ENCODE assay signal across 13 mouse cellular contexts in the genomic region with DNA sequence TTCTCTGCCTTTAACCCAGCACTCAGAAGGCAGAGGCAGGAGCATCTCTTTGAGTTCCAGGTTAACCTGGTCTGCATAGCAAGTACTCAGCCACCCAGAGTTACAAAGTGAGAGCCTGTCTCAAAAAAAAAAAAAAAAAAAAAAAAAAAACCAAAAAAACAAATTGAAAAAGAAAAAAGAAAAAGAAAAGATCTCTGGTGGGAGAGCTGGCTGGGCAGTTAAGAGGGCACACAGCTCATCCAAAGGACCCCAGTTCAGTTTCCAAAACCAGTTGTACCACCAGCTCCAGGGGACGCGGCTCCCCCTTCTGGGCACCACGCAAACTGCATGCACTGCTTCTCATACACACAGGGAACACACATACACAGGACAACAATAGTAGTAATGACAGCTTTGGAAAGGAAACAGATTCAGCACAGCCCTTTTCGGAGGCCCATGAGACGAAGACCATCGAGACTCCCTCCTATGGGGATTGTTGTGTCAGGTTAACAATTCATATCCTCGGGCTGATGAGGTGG. TPM values are rescaled to one million over a fixed set of nuclear protein-coding genes. Genes with fewer than 3 reads are reported as not detected.
A peak's percentile ranks its signal among the peaks of the same experiment; 100 is the strongest.
DNase-seq lines count a peak whose midpoint lies in the region; ATAC-seq and TF ChIP-seq lines count a peak whose summit lies in the region.
"Had no signal": no experiment of that assay in that cellular context is flagged by ENCODE, and none has a peak within 500 bp of the region (broad histone marks: within the 10 kb centered on the region; RNA-seq: fewer than 3 reads in every experiment).

No protein-coding gene starts in this region.

- H3K4me1 ChIP-seq in heart, postnatal 0 days (ENCODE audit: control insufficient read depth, insufficient read depth): no peaks in the 10 kb centered on the region

- WGBS in heart, postnatal 0 days: 72% methylated on average over 7 of the region's 7 CpGs

- peaks cover 78% of the 10 kb centered on the region for H3K27me3 ChIP-seq in heart, postnatal 0 days (ENCODE audit: control insufficient read depth, insufficient read depth, low read length)

- no peak overlapping the region for H3K27ac ChIP-seq in heart, postnatal 0 days (ENCODE audit: low read depth)
- H3K27ac ChIP-seq: forebrain, embryonic 13.5 days; limb, embryonic 15.5 days; midbrain, embryonic 15.5 days had no signal

- no peak overlapping the region for H3K4me3 ChIP-seq in heart, postnatal 0 days (ENCODE audit: low read depth, low read length)
- H3K4me3 ChIP-seq: forebrain, embryonic 13.5 days; limb, embryonic 15.5 days; midbrain, embryonic 15.5 days had no signal

- DNase-seq in heart, postnatal 0 days (ENCODE audit: low spot score): no peak
- DNase-seq in heart, postnatal 14 days: no peak
- peak; percentile 42 for DNase-seq in spleen, adult 12 weeks (ENCODE audit: low spot score)
- DNase-seq in spleen, postnatal 14 days (ENCODE audit: low spot score in 2 of 2): no peak
- DNase-seq in ZHBTc4 (ENCODE audit: low read depth, low spot score): peak; percentile 81
- DNase-seq in thymus, postnatal 10 days (ENCODE audit: low spot score in 2 of 2): peak; percentile 18 to 44
- DNase-seq in kidney, postnatal 25 days: no peak
- no peak for DNase-seq in cerebellum, postnatal 36 days
- DNase-seq: heart, adult 11 months had no signal

- H3K9ac ChIP-seq in heart, postnatal 0 days (replicated peaks; ENCODE audit: low read depth, low read length): no peak overlapping the region
- H3K9ac ChIP-seq: forebrain, embryonic 13.5 days; limb, embryonic 15.5 days; midbrain, embryonic 15.5 days had no signal

- H3K36me3 ChIP-seq in heart, postnatal 0 days (replicated peaks; ENCODE audit: control insufficient read depth, insufficient read depth, low read length): no peaks in the 10 kb centered on the region
- H3K36me3 ChIP-seq: limb, embryonic 15.5 days; midbrain, embryonic 15.5 days had no signal

- H3K9me3 ChIP-seq in heart, postnatal 0 days (replicated peaks; ENCODE audit: control insufficient read depth, low read length): no peaks in the 10 kb centered on the region
- H3K9me3 ChIP-seq: forebrain, embryonic 13.5 days; limb, embryonic 15.5 days; midbrain, embryonic 15.5 days had no signal

- intact Hi-C loops in heart, postnatal 14 days (cut with DNase I): no loop called here

- ATAC-seq in heart, postnatal 0 days (ENCODE audit: insufficient read depth, low read depth): no peak
- ATAC-seq: forebrain, embryonic 13.5 days; midbrain, embryonic 15.5 days; Patski had no signal

- no peak for TF ChIP-seq EP300 in heart, postnatal 0 days (IDR thresholded peaks at IDR 0.05; ENCODE audit: low read depth)

- H3K4me2 ChIP-seq in heart, postnatal 0 days (ENCODE audit: low read depth, low read length): no peak overlapping the region
- H3K4me2 ChIP-seq: forebrain, embryonic 13.5 days; limb, embryonic 15.5 days; midbrain, embryonic 15.5 days had no signal

- peak; percentile 17; the same call in 1 of the 2 replicates for TF ChIP-seq CTCF in heart, postnatal 0 days (IDR thresholded peaks at IDR 0.05; ENCODE audit: low read depth)

RNA-seq across cellular contexts. Expression of gene Onecut3, which starts 7.7 kb away (rescaled TPM):
- total RNA-seq in heart, postnatal 0 days (2014; rRNA removed; ENCODE audit: low replicate concordance): not detected in 2 replicates
- polyA plus RNA-seq in heart, postnatal 0 days (2015; fragmentation: Nextera tagmentation; extraction: Ambion mirVana): not detected in 2 replicates
- total RNA-seq in heart, postnatal 14 days (2021): not detected
- polyA plus RNA-seq: limb, embryonic 15.5 days; Patski had no signal

RNA-seq across cellular contexts. Expression of gene Atp8b3, which starts 52.0 kb away (rescaled TPM):
- total RNA-seq in heart, postnatal 0 days (2014; rRNA removed; ENCODE audit: low replicate concordance): not detected in 2 replicates
- not detected in 2 replicates for polyA plus RNA-seq in heart, postnatal 0 days (2015; fragmentation: Nextera tagmentation; extraction: Ambion mirVana)
- not detected for total RNA-seq in heart, postnatal 14 days (2021)

RNA-seq across cellular contexts. Expression of gene Tcf3, which starts 53.5 kb away (rescaled TPM):
- 77.8 and 91.4 TPM in 2 replicates for total RNA-seq in heart, postnatal 0 days (2014; rRNA removed; ENCODE audit: low replicate concordance)
- polyA plus RNA-seq in heart, postnatal 0 days (2015; fragmentation: Nextera tagmentation; extraction: Ambion mirVana): 20.1 and 20.6 TPM in 2 replicates
- total RNA-seq in heart, postnatal 14 days (2021): 10 to 100 TPM; 31.7 to 32.5 TPM

Comparison
In these comparisons a context has a peak if more than half of its experiments do, and no peak if none do; other contexts are left out.
1. DNase-seq: peak in spleen, adult 12 weeks (single experiment), ZHBTc4 (single experiment) and thymus, postnatal 10 days (2 of 2); none in heart, postnatal 0 days (single experiment), heart, postnatal 14 days (0 of 2), spleen, postnatal 14 days (0 of 2), kidney, postnatal 25 days (0 of 2) and cerebellum, postnatal 36 days (0 of 2).